Mouse (Mus musculus): ENCODE results near the gene Colgalt1. TPM values are rescaled to one million over a fixed set of nuclear protein-coding genes. Genes with fewer than 3 reads are reported as not detected.

Colgalt1 gene
- polyA plus RNA-seq, 1 experiment = 128 TPM

GRCm38 (mm10) chr8:71601939-71602665 lies 8.7 kb upstream of the Colgalt1 start:
- TF ChIP-seq POLR2A (IDR thresholded peaks at IDR 0.05; ENCODE audit: borderline replicate concordance, extremely low read depth, insufficient read depth, insufficient read length, poor library complexity, severe bottlenecking) = no peak
- TF ChIP-seq CTCF (IDR thresholded peaks at IDR 0.05; ENCODE audit: borderline replicate concordance, extremely low read depth, insufficient read depth, insufficient read length) = no peak

GRCm38 (mm10) chr8:71602666-71603334 lies 8.0 kb upstream of the Colgalt1 start:
- TF ChIP-seq POLR2A (IDR thresholded peaks at IDR 0.05; ENCODE audit: borderline replicate concordance, extremely low read depth, insufficient read depth, insufficient read length, poor library complexity, severe bottlenecking) (no peak), CTCF (IDR thresholded peaks at IDR 0.05; ENCODE audit: borderline replicate concordance, extremely low read depth, insufficient read depth, insufficient read length) (no peak)
- DNase-seq (ENCODE audit: low read depth) = peak; percentile 62

More at GRCm38 (mm10) chr8:71601939-71602665, 8.7 kb upstream of the Colgalt1 start:
- DNase-seq (ENCODE audit: low read depth) = peak; percentile 40

- DNase-seq (ENCODE audit: low read depth) = no peak
- TF ChIP-seq POLR2A (IDR thresholded peaks at IDR 0.05; ENCODE audit: borderline replicate concordance, extremely low read depth, insufficient read depth, insufficient read length, poor library complexity, severe bottlenecking) (no peak), CTCF (IDR thresholded peaks at IDR 0.05; ENCODE audit: borderline replicate concordance, extremely low read depth, insufficient read depth, insufficient read length) (no peak)
These were observed 6.8 kb upstream of the Colgalt1 start for GRCm38 (mm10) chr8:71604021-71604420.

- no peak for TF ChIP-seq POLR2A (IDR thresholded peaks at IDR 0.05; ENCODE audit: borderline replicate concordance, extremely low read depth, insufficient read depth, insufficient read length, poor library complexity, severe bottlenecking)
- TF ChIP-seq CTCF (IDR thresholded peaks at IDR 0.05; ENCODE audit: borderline replicate concordance, extremely low read depth, insufficient read depth, insufficient read length) = no peak
These were observed 1.3 kb downstream of the Colgalt1 start for GRCm38 (mm10) chr8:71612141-71612540.

GRCm38 (mm10) chr8:71613418-71613817 lies 2.6 kb downstream of the Colgalt1 start:
- TF ChIP-seq POLR2A (IDR thresholded peaks at IDR 0.05; ENCODE audit: borderline replicate concordance, extremely low read depth, insufficient read depth, insufficient read length, poor library complexity, severe bottlenecking) (no peak), CTCF (IDR thresholded peaks at IDR 0.05; ENCODE audit: borderline replicate concordance, extremely low read depth, insufficient read depth, insufficient read length) (no peak)

More at GRCm38 (mm10) chr8:71612141-71612540, 1.3 kb downstream of the Colgalt1 start:
- DNase-seq (ENCODE audit: low read depth) = no peak

GRCm38 (mm10) chr8:71619786-71620185 lies 9.0 kb downstream of the Colgalt1 start:
- no peak for TF ChIP-seq CTCF (IDR thresholded peaks at IDR 0.05; ENCODE audit: borderline replicate concordance, extremely low read depth, insufficient read depth, insufficient read length)
- no peak for DNase-seq (ENCODE audit: low read depth)

More at GRCm38 (mm10) chr8:71613418-71613817, 2.6 kb downstream of the Colgalt1 start:
- no peak for DNase-seq (ENCODE audit: low read depth)

GRCm38 (mm10) chr8:71625088-71625487 lies 14.3 kb downstream of the Colgalt1 start:
- DNase-seq (ENCODE audit: low read depth) = no peak
- TF ChIP-seq POLR2A (IDR thresholded peaks at IDR 0.05; ENCODE audit: borderline replicate concordance, extremely low read depth, insufficient read depth, insufficient read length, poor library complexity, severe bottlenecking) (no peak), CTCF (IDR thresholded peaks at IDR 0.05; ENCODE audit: borderline replicate concordance, extremely low read depth, insufficient read depth, insufficient read length) (no peak)

GRCm38 (mm10) chr8:71626753-71627152 lies 16.0 kb downstream of the Colgalt1 start:
- TF ChIP-seq POLR2A (IDR thresholded peaks at IDR 0.05; ENCODE audit: borderline replicate concordance, extremely low read depth, insufficient read depth, insufficient read length, poor library complexity, severe bottlenecking) = no peak
- no peak for DNase-seq (ENCODE audit: low read depth)

- DNase-seq (ENCODE audit: low read depth) = no peak
These were observed 16.7 kb downstream of the Colgalt1 start for GRCm38 (mm10) chr8:71627265-71628099.

GRCm38 (mm10) chr8:71628396-71629095 lies 17.7 kb downstream of the Colgalt1 start:
- no peak for DNase-seq (ENCODE audit: low read depth)
- TF ChIP-seq CTCF (IDR thresholded peaks at IDR 0.05; ENCODE audit: borderline replicate concordance, extremely low read depth, insufficient read depth, insufficient read length) = no peak
- no peak for TF ChIP-seq POLR2A (IDR thresholded peaks at IDR 0.05; ENCODE audit: borderline replicate concordance, extremely low read depth, insufficient read depth, insufficient read length, poor library complexity, severe bottlenecking)

More at GRCm38 (mm10) chr8:71627265-71628099, 16.7 kb downstream of the Colgalt1 start:
- no peak for TF ChIP-seq CTCF (IDR thresholded peaks at IDR 0.05; ENCODE audit: borderline replicate concordance, extremely low read depth, insufficient read depth, insufficient read length)
- TF ChIP-seq POLR2A (IDR thresholded peaks at IDR 0.05; ENCODE audit: borderline replicate concordance, extremely low read depth, insufficient read depth, insufficient read length, poor library complexity, severe bottlenecking) = no peak

All from brain, embryonic 14.5 days (tissue).